Mouse (Mus musculus): ENCODE measurements around the gene Abtb2. TPM values are rescaled to one million over a fixed set of nuclear protein-coding genes. Genes with fewer than 3 reads are reported as not detected.

The Abtb2 gene
- total RNA-seq, 2 experiments from 2014 or later: 0.44 to 0.54 TPM

- no peak for ATAC-seq (replicated peaks; ENCODE audit: poor library complexity)
These were observed 44.9 kb downstream of the Abtb2 start for GRCm38 (mm10) chr2:103610831-103611535.

- ATAC-seq (replicated peaks; ENCODE audit: poor library complexity): no peak
These were observed 47.8 kb downstream of the Abtb2 start for GRCm38 (mm10) chr2:103613865-103614264.

- peak; percentile 85 for ATAC-seq (replicated peaks; ENCODE audit: poor library complexity)
These were observed 48.9 kb downstream of the Abtb2 start for GRCm38 (mm10) chr2:103615028-103615427.

GRCm38 (mm10) chr2:103618407-103618806 is 52.3 kb downstream of the Abtb2 start:
- no peak for ATAC-seq (replicated peaks; ENCODE audit: poor library complexity)

GRCm38 (mm10) chr2:103622950-103623349 is 56.8 kb downstream of the Abtb2 start:
- ATAC-seq (replicated peaks; ENCODE audit: poor library complexity): no peak

GRCm38 (mm10) chr2:103625349-103625932 is 59.3 kb downstream of the Abtb2 start:
- ATAC-seq (replicated peaks; ENCODE audit: poor library complexity): no peak

- ATAC-seq (replicated peaks; ENCODE audit: poor library complexity): peak; percentile 31; the same call in 1 of the 2 replicates
These were observed 61.0 kb downstream of the Abtb2 start for GRCm38 (mm10) chr2:103627101-103627500.

- ATAC-seq (replicated peaks; ENCODE audit: poor library complexity): no peak
These were observed 63.8 kb downstream of the Abtb2 start for GRCm38 (mm10) chr2:103629956-103630355.

GRCm38 (mm10) chr2:103631293-103631717 is 65.2 kb downstream of the Abtb2 start:
- ATAC-seq (replicated peaks; ENCODE audit: poor library complexity): no peak

- ATAC-seq (replicated peaks; ENCODE audit: poor library complexity): no peak
These were observed 66.2 kb downstream of the Abtb2 start for GRCm38 (mm10) chr2:103632136-103632925.

- ATAC-seq (replicated peaks; ENCODE audit: poor library complexity): no peak
These were observed 66.8 kb downstream of the Abtb2 start for GRCm38 (mm10) chr2:103632926-103633250.

- ATAC-seq (replicated peaks; ENCODE audit: poor library complexity): 0 out of 2 replicates have a peak, but pooled peaks have one; percentile 26
These were observed 69.8 kb downstream of the Abtb2 start for GRCm38 (mm10) chr2:103635731-103636487.

- ATAC-seq (replicated peaks; ENCODE audit: poor library complexity): no peak
These were observed 71.3 kb downstream of the Abtb2 start for GRCm38 (mm10) chr2:103637385-103637784.

- peak; percentile 40 for ATAC-seq (replicated peaks; ENCODE audit: poor library complexity)
These were observed 71.8 kb downstream of the Abtb2 start for GRCm38 (mm10) chr2:103637943-103638342.

GRCm38 (mm10) chr2:103639701-103640100 is 73.6 kb downstream of the Abtb2 start:
- no peak for ATAC-seq (replicated peaks; ENCODE audit: poor library complexity)

GRCm38 (mm10) chr2:103640861-103641260 is 74.8 kb downstream of the Abtb2 start:
- no peak for ATAC-seq (replicated peaks; ENCODE audit: poor library complexity)

GRCm38 (mm10) chr2:103643584-103644211 is 77.6 kb downstream of the Abtb2 start:
- no peak for ATAC-seq (replicated peaks; ENCODE audit: poor library complexity)

GRCm38 (mm10) chr2:103644418-103644817 is 78.3 kb downstream of the Abtb2 start:
- no peak for ATAC-seq (replicated peaks; ENCODE audit: poor library complexity)

GRCm38 (mm10) chr2:103650314-103650879 is 84.3 kb downstream of the Abtb2 start:
- ATAC-seq (replicated peaks; ENCODE audit: poor library complexity): no peak

GRCm38 (mm10) chr2:103652121-103652520 is 86.0 kb downstream of the Abtb2 start:
- no peak for ATAC-seq (replicated peaks; ENCODE audit: poor library complexity)

Data from megakaryocyte progenitor cell, adult 5-6 weeks (primary cell).